Mouse (Mus musculus) embryonic facial prominence, embryonic 11.5 days (tissue): ENCODE results near the gene Cd22. TPM values are rescaled to one million over a fixed set of nuclear protein-coding genes. Genes with fewer than 3 reads are reported as not detected.

ENCODE experiments used
- ATAC-seq: fragments of 200-750 bp; cut with Nextera tagmentation; replicated peaks from 2 replicates; pipeline ENCODE4 v1.8.0; 2017; ENCODE audit warnings: low read depth; ENCODE audit not compliant: insufficient number of reproducible peaks, low FRiP score, low TSS enrichment
- DNase-seq: peaks from one replicate; pipeline ENCODE4 v3.0.0-alpha.2; 2015; ENCODE audit warnings: low spot score
- H3K27ac ChIP-seq: fragments of 300-500 bp; sonication (generic); replicated peaks from 2 replicates; pipeline ENCODE4 v1.5.1; 2014; ENCODE audit warnings: mild to moderate bottlenecking, low read depth, low read length, control low read depth
- H3K27me3 ChIP-seq: fragments of 300-500 bp; sonication (generic); 2 replicates; pipeline ENCODE4 v1.6.1; 2014; ENCODE audit warnings: mild to moderate bottlenecking, low read length, moderate library complexity, mixed read lengths; ENCODE audit not compliant: control insufficient read depth, insufficient read depth
- H3K36me3 ChIP-seq: fragments of 300-500 bp; sonication (generic); replicated peaks from 2 replicates; pipeline ENCODE4 v1.6.1; 2014; ENCODE audit warnings: low read depth, mild to moderate bottlenecking, low read length, moderate library complexity, mixed read lengths; ENCODE audit not compliant: control insufficient read depth, insufficient read depth
- H3K4me1 ChIP-seq: fragments of 300-500 bp; sonication (generic); 2 replicates; pipeline ENCODE4 v1.6.1; 2014; ENCODE audit warnings: low read length, mixed read lengths; ENCODE audit not compliant: control insufficient read depth, insufficient read depth
- H3K4me2 ChIP-seq: fragments of 300-500 bp; sonication (generic); 2 replicates; pipeline ENCODE4 v1.6.1; 2014; ENCODE audit warnings: low read depth, mild to moderate bottlenecking, control low read depth, low read length, moderate library complexity
- H3K4me3 ChIP-seq: fragments of 300-500 bp; sonication (generic); 2 replicates; pipeline ENCODE4 v1.5.1; 2014; ENCODE audit warnings: low read depth, low read length, control low read depth
- H3K9ac ChIP-seq: fragments of 300-500 bp; sonication (generic); replicated peaks from 2 replicates; pipeline ENCODE4 v1.6.1; 2014; ENCODE audit warnings: mild to moderate bottlenecking, control low read depth, low read length
- H3K9me3 ChIP-seq: fragments of 300-500 bp; sonication (generic); replicated peaks from 2 replicates; pipeline ENCODE4 v1.6.1; 2016; ENCODE audit warnings: mild to moderate bottlenecking, low read length, inconsistent platforms, mixed read lengths; ENCODE audit not compliant: control insufficient read depth
- WGBS: fragments of 180-500 bp; shearing (Covaris S2); extraction: QIAGEN DNeasy Blood & Tissue Kit; methylation state at CpG from one replicate; pipeline ENCODE4 v1.1.7; 2014; 5-methylcytosine and 5-hydroxymethylcytosine counted together
- polyA plus RNA-seq: library from polyadenylated mRNA; unstranded; fragments of >200 nt; fragmentation: Nextera tagmentation; extraction: Ambion mirVana; gene quantifications from 2 replicates; pipeline ENCODE4 v1.2.1, GENCODE M21; 2014

Cd22 gene
- polyA plus RNA-seq, 1 experiment from 2014 or later: not detected

- H3K27me3 ChIP-seq: no peaks in the 10 kb centered on the region
- 83% methylated on average over 7 of the region's 7 CpGs for WGBS
- H3K4me1 ChIP-seq: no peaks in the 10 kb centered on the region
- no peaks in the 10 kb centered on the region for H3K9me3 ChIP-seq
- no peak overlapping the region for H3K27ac ChIP-seq
- ATAC-seq (no peak), DNase-seq (no peak)
- no peak overlapping the region for H3K4me2 ChIP-seq
- H3K36me3 ChIP-seq: no peaks in the 10 kb centered on the region
- no peak overlapping the region for H3K9ac ChIP-seq
- H3K4me3 ChIP-seq: no peak overlapping the region
These were observed 8.6 kb upstream of the Cd22 start for GRCm38 (mm10) chr7:30888786-30889185.

- Histone ChIP-seq H3K9ac (no peak overlapping the region), H3K9me3 (no peaks in the 10 kb centered on the region), H3K36me3 (no peaks in the 10 kb centered on the region), H3K27ac (no peak overlapping the region), H3K4me3 (no peak overlapping the region), H3K27me3 (no peaks in the 10 kb centered on the region), H3K4me2 (no peak overlapping the region), H3K4me1 (no peaks in the 10 kb centered on the region)
- WGBS: 85% methylated on average over 14 of the region's 14 CpGs
- DNase-seq (no peak), ATAC-seq (no peak)
These were observed 7.5 kb upstream of the Cd22 start for GRCm38 (mm10) chr7:30887568-30888188.

GRCm38 (mm10) chr7:30886852-30887251, 6.7 kb upstream of the Cd22 start:
- H3K27ac ChIP-seq: no peak overlapping the region
- H3K9ac ChIP-seq: no peak overlapping the region
- H3K4me3 ChIP-seq: no peak overlapping the region
- 87% methylated on average over 4 of the region's 4 CpGs for WGBS
- DNase-seq: no peak
- no peaks in the 10 kb centered on the region for H3K4me1 ChIP-seq
- no peak for ATAC-seq
- H3K27me3 ChIP-seq: no peaks in the 10 kb centered on the region
- H3K4me2 ChIP-seq: no peak overlapping the region
- H3K36me3 ChIP-seq: no peaks in the 10 kb centered on the region
- no peaks in the 10 kb centered on the region for H3K9me3 ChIP-seq

- DNase-seq (no peak), ATAC-seq (no peak)
- H3K4me1 ChIP-seq: no peaks in the 10 kb centered on the region
- no peak overlapping the region for H3K4me2 ChIP-seq
- no peaks in the 10 kb centered on the region for H3K36me3 ChIP-seq
- no peaks in the 10 kb centered on the region for H3K9me3 ChIP-seq
- no peaks in the 10 kb centered on the region for H3K27me3 ChIP-seq
- H3K4me3 ChIP-seq: no peak overlapping the region
- H3K9ac ChIP-seq: no peak overlapping the region
- H3K27ac ChIP-seq: no peak overlapping the region
These were observed 3.9 kb upstream of the Cd22 start for GRCm38 (mm10) chr7:30884047-30884446.

- no peaks in the 10 kb centered on the region for H3K36me3 ChIP-seq
- H3K27ac ChIP-seq: no peak overlapping the region
- no peak overlapping the region for H3K4me3 ChIP-seq
- no peaks in the 10 kb centered on the region for H3K27me3 ChIP-seq
- H3K4me2 ChIP-seq: no peak overlapping the region
- no peak overlapping the region for H3K9ac ChIP-seq
- WGBS: 74% methylated on average over 3 of the region's 3 CpGs
- no peaks in the 10 kb centered on the region for H3K9me3 ChIP-seq
- H3K4me1 ChIP-seq: no peaks in the 10 kb centered on the region
- ATAC-seq (no peak), DNase-seq (no peak)
These were observed 1.2 kb upstream of the Cd22 start for GRCm38 (mm10) chr7:30881367-30881766.

GRCm38 (mm10) chr7:30878950-30879349, 1.2 kb downstream of the Cd22 start:
- WGBS: 81% methylated on average over 6 of the region's 6 CpGs
- H3K9ac ChIP-seq: no peak overlapping the region
- no peak for ATAC-seq

GRCm38 (mm10) chr7:30873083-30873482, 7.1 kb downstream of the Cd22 start:
- H3K27ac ChIP-seq: no peak overlapping the region
- H3K9me3 ChIP-seq: no peaks in the 10 kb centered on the region
- H3K36me3 ChIP-seq: no peaks in the 10 kb centered on the region
- 25% methylated on average over 15 of the region's 15 CpGs for WGBS
- DNase-seq (peak; percentile 82), ATAC-seq (no peak)
- H3K9ac ChIP-seq: no peak overlapping the region
- no peaks in the 10 kb centered on the region for H3K27me3 ChIP-seq
- H3K4me2 ChIP-seq: no peak overlapping the region
- no peak overlapping the region for H3K4me3 ChIP-seq
- H3K4me1 ChIP-seq: no peaks in the 10 kb centered on the region

More at GRCm38 (mm10) chr7:30878950-30879349, 1.2 kb downstream of the Cd22 start:
- Histone ChIP-seq H3K9me3 (no peaks in the 10 kb centered on the region), H3K4me1 (no peaks in the 10 kb centered on the region), H3K4me3 (no peak overlapping the region), H3K27me3 (no peaks in the 10 kb centered on the region), H3K4me2 (no peak overlapping the region), H3K27ac (no peak overlapping the region), H3K36me3 (no peaks in the 10 kb centered on the region)
- DNase-seq: no peak

GRCm38 (mm10) chr7:30863386-30863785, 16.8 kb downstream of the Cd22 start:
- 80% methylated on average over 8 of the region's 8 CpGs for WGBS
- Histone ChIP-seq H3K27ac (no peak overlapping the region), H3K9me3 (no peaks in the 10 kb centered on the region), H3K9ac (no peak overlapping the region), H3K27me3 (no peaks in the 10 kb centered on the region), H3K4me3 (no peak overlapping the region), H3K36me3 (no peaks in the 10 kb centered on the region), H3K4me1 (no peaks in the 10 kb centered on the region; the same call in 1 of the 2 replicates), H3K4me2 (no peak overlapping the region)
- no peak for DNase-seq
- ATAC-seq: no peak
